Mouse (Mus musculus) limb, embryonic 13.5 days (tissue): ENCODE measurements around the gene Sun2. TPM values are rescaled to one million over a fixed set of nuclear protein-coding genes. Genes with fewer than 3 reads are reported as not detected.

Experiments used
- ATAC-seq: fragments of 200-750 bp; cut with Nextera tagmentation; 2 replicates; pipeline ENCODE4 v1.8.0; 2017; ENCODE audit warnings: low read depth, moderate number of reproducible peaks, moderate TSS enrichment; ENCODE audit not compliant: low FRiP score
- H3K27ac ChIP-seq: fragments of 300-500 bp; sonication (generic); 2 replicates; pipeline ENCODE4 v1.5.1; 2015; ENCODE audit warnings: inconsistent platforms, mild to moderate bottlenecking, moderate library complexity
- H3K27me3 ChIP-seq: fragments of 300-500 bp; sonication (generic); 2 replicates; pipeline ENCODE4 v1.6.1; 2015; ENCODE audit warnings: mild to moderate bottlenecking, inconsistent platforms
- H3K36me3 ChIP-seq: fragments of 300-500 bp; sonication (generic); 2 replicates; pipeline ENCODE4 v1.6.1; 2015; ENCODE audit warnings: inconsistent platforms, mild to moderate bottlenecking, moderate library complexity
- H3K4me1 ChIP-seq: fragments of 300-500 bp; sonication (generic); 2 replicates; pipeline ENCODE4 v1.6.1; 2015; ENCODE audit warnings: inconsistent platforms
- H3K4me2 ChIP-seq: fragments of 300-500 bp; sonication (generic); replicated peaks from 2 replicates; pipeline ENCODE4 v1.6.1; 2015; ENCODE audit warnings: inconsistent platforms, mild to moderate bottlenecking, moderate library complexity
- H3K4me3 ChIP-seq: fragments of 300-500 bp; sonication (generic); 2 replicates; pipeline ENCODE4 v1.5.1; 2015; ENCODE audit warnings: moderate library complexity, mild to moderate bottlenecking, inconsistent platforms
- H3K9ac ChIP-seq: fragments of 300-500 bp; sonication (generic); 2 replicates; pipeline ENCODE4 v1.6.1; 2015; ENCODE audit warnings: mild to moderate bottlenecking, inconsistent platforms
- H3K9me3 ChIP-seq: fragments of 300-500 bp; sonication (generic); 2 replicates; pipeline ENCODE4 v1.6.1; 2016; ENCODE audit warnings: inconsistent platforms
- WGBS: fragments of 180-500 bp; shearing (Covaris S2); methylation state at CpG from one replicate; pipeline ENCODE4 v1.1.7; 2015; 5-methylcytosine and 5-hydroxymethylcytosine counted together
- polyA plus RNA-seq: library from polyadenylated mRNA; unstranded; fragments of >200 nt; fragmentation: Nextera tagmentation; extraction: Ambion mirVana; gene quantifications from 2 replicates; pipeline ENCODE4 v1.2.1, GENCODE M21; 2015

Sun2 gene
- polyA plus RNA-seq, 1 experiment from 2014 or later, result 7.8 TPM

- H3K4me3 ChIP-seq, result no peak overlapping the region
- no peak overlapping the region for H3K9ac ChIP-seq
- 95% methylated on average over 7 of the region's 7 CpGs for WGBS
- no peak overlapping the region for H3K27ac ChIP-seq
- peaks cover 99% of the 10 kb centered on the region for H3K36me3 ChIP-seq
- no peaks in the 10 kb centered on the region for H3K27me3 ChIP-seq
- no peaks in the 10 kb centered on the region for H3K4me1 ChIP-seq
- no peak overlapping the region for H3K4me2 ChIP-seq
- no peak for ATAC-seq
- no peaks in the 10 kb centered on the region for H3K9me3 ChIP-seq
These were observed 26.7 kb downstream of the Sun2 start for GRCm38 (mm10) chr15:79715646-79716045.

DNA sequence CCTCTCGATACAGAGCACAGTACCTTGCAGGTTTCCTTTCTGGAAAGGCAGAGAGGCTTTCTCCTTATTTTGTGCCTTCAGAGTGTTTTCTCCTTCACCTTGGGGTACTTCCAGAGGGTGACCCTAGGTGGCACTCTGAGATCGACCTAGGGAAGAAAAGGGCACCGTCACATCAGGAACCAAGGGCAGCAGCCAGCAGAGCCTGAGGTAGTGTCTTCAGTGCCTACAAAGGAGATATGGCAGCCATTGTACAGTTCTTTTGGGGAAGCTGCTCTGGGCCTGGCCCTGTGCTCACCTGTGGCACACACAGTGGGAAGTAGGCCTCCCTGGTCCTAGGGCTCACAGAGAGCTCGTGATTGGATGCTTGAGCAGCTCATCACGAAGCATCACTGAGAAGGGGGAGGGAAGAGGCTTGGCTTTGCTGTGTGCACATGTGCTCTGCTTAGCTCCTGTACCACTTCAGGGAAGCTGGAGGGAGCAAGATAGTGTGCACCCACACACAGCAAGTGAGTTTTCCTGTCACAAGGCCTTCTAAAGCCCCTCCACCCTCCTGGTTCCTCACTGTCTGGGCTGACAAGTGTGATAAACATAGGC lies 34.0 kb downstream of the Sun2 start:
- WGBS, result 94% methylated on average over 5 of the region's 5 CpGs
- H3K9ac ChIP-seq, result no peak overlapping the region
- no peaks in the 10 kb centered on the region for H3K4me1 ChIP-seq
- no peaks in the 10 kb centered on the region for H3K27me3 ChIP-seq
- H3K36me3 ChIP-seq, result peaks cover 69% of the 10 kb centered on the region
- H3K4me2 ChIP-seq, result no peak overlapping the region
- H3K9me3 ChIP-seq, result no peaks in the 10 kb centered on the region
- H3K27ac ChIP-seq, result no peak overlapping the region
- no peak overlapping the region for H3K4me3 ChIP-seq
- ATAC-seq, result no peak

DNA sequence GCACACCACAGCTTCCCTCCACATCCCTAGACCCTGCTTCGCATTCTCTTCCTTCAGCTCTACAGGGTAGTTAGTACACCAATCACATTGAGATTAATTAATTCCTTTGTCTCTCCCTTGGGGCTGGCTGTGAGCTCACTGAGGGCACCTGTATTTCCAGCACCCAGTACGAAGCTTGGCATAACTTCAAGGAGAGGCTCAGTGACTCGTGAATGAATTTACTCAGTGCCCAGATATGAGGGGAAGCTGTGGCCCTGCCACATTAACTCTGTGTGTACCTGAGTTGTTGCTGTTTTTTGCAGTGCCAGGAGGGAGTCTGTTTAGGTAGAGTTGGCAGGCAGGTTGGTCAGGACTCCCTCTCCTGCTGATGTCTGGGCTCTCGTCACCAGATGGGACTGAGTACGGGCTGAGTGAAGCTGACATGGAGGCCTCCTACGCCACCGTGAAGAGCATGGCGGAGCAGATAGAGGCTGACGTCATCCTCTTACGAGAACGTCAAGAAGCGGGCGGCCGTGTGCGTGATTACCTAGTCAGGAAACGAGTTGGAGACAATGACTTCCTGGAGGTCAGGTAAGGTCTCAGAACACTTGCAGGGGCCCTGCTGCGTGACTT lies 35.6 kb downstream of the Sun2 start:
- no peak overlapping the region for H3K4me2 ChIP-seq
- 90% methylated on average over 17 of the region's 17 CpGs for WGBS
- no peak overlapping the region for H3K27ac ChIP-seq
- peaks cover 53% of the 10 kb centered on the region for H3K36me3 ChIP-seq
- no peaks in the 10 kb centered on the region for H3K27me3 ChIP-seq
- ATAC-seq, result no peak
- no peak overlapping the region for H3K4me3 ChIP-seq
- H3K9me3 ChIP-seq, result no peaks in the 10 kb centered on the region
- no peak overlapping the region for H3K9ac ChIP-seq
- H3K4me1 ChIP-seq, result no peaks in the 10 kb centered on the region

DNA sequence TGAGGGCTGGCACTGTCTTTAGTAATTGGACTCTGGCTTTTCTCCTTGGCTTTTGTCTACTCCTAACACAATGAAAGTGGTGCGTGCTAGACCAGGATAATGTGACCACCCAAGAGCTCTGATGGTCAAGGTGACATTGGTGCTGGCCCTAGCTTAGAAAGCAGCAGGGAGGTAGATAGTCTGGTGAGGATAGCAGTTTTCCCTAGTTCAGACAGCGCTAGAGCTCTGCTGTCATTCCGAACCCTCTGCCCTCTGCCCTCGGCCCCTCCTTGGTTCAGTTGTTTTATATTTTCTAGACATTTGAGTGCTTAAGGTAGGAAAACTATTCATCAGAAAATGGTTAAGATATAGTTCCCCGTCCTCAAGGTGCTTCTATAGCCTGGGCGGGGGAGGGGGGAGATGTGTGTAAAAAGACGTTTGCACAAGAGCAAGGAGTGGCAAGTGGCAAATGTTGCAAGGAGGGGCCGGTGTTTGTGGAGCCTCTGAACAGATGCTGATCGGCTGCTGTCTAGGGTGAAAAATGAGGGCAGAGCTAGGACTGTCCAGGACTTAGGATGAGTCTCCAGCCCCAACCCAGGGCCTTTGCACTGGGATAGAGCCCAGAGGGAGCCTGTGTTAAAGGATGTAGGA lies 44.7 kb downstream of the Sun2 start:
- H3K9me3 ChIP-seq, result no peaks in the 10 kb centered on the region
- 74% methylated on average over 9 of the region's 9 CpGs for WGBS
- peaks cover 33% of the 10 kb centered on the region for H3K36me3 ChIP-seq
- no peaks in the 10 kb centered on the region for H3K27me3 ChIP-seq
- H3K27ac ChIP-seq, result no peak overlapping the region
- H3K4me2 ChIP-seq, result no peak overlapping the region
- H3K9ac ChIP-seq, result no peak overlapping the region
- H3K4me1 ChIP-seq, result peaks cover 12% of the 10 kb centered on the region
- no peak overlapping the region for H3K4me3 ChIP-seq
- no peak for ATAC-seq

DNA sequence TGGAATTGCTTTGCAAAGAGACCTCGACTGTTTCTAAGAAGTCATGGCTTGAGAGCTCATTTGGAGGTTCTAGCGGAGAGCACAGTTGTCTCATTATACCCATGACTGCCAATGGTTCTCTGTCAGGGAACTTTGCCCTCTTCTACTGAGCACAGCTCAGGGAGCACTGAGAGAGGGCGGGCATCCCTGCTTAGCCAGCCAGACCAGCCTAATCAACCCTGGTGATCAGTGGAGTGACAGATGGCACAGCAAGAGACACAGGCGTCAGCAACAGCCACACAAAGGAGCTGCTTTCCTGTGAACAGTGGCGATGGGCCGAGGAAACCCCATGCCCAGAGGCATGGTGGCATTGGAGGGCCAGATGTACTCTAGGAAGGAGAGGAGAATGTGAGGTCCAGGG lies 45.3 kb downstream of the Sun2 start:
- Histone ChIP-seq H3K27me3 (no peaks in the 10 kb centered on the region), H3K4me1 (peaks cover 19% of the 10 kb centered on the region), H3K9ac (0 out of 2 replicates have a peak overlapping the region, but pooled peaks have one; percentile 19), H3K4me2 (no peak overlapping the region), H3K36me3 (peaks cover 33% of the 10 kb centered on the region), H3K4me3 (no peak overlapping the region), H3K27ac (no peak overlapping the region), H3K9me3 (no peaks in the 10 kb centered on the region)
- no peak for ATAC-seq
- WGBS, result 90% methylated on average over 6 of the region's 6 CpGs

- Histone ChIP-seq H3K9ac (0 out of 2 replicates have a peak overlapping the region, but pooled peaks have one; percentile 25), H3K27me3 (no peaks in the 10 kb centered on the region), H3K4me2 (no peak overlapping the region), H3K36me3 (peaks cover 33% of the 10 kb centered on the region), H3K27ac (no peak overlapping the region), H3K9me3 (no peaks in the 10 kb centered on the region), H3K4me3 (no peak overlapping the region), H3K4me1 (peaks cover 24% of the 10 kb centered on the region)
- no peak for ATAC-seq
- WGBS, result 88% methylated on average over 2 of the region's 2 CpGs
These were observed 45.8 kb downstream of the Sun2 start for GRCm38 (mm10) chr15:79696508-79696907.

- Histone ChIP-seq H3K4me2 (no peak overlapping the region), H3K4me1 (peaks cover 26% of the 10 kb centered on the region), H3K4me3 (no peak overlapping the region), H3K9ac (no peak overlapping the region), H3K36me3 (peaks cover 33% of the 10 kb centered on the region), H3K27ac (no peak overlapping the region), H3K9me3 (no peaks in the 10 kb centered on the region), H3K27me3 (no peaks in the 10 kb centered on the region)
- WGBS, result 69% methylated on average over 3 of the region's 3 CpGs
- no peak for ATAC-seq
These were observed 46.8 kb downstream of the Sun2 start for GRCm38 (mm10) chr15:79695516-79695915.

DNA sequence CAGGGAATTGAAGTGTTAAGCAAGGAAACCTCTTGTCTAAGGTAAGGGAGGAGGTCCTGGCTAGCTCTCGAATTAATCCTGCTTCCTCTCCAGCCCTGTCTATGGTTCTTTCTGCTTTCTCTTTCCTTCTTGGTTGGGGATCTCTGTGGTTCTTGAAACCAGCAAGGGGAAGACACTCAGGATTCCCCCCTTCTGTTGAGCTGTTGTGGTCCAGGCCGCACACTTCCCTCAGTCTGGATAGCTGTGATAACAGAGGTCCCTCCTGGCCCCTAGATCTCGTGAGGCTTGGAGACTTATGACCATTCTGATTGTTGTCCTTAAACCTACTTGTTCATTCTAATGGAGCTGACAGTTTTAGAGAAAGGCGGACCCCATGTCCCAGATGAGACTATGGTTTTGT lies 47.8 kb downstream of the Sun2 start:
- Histone ChIP-seq H3K27me3 (no peaks in the 10 kb centered on the region), H3K4me1 (peaks cover 31% of the 10 kb centered on the region), H3K9me3 (no peaks in the 10 kb centered on the region), H3K36me3 (peaks cover 33% of the 10 kb centered on the region), H3K27ac (no peak overlapping the region), H3K9ac (no peak overlapping the region), H3K4me3 (no peak overlapping the region), H3K4me2 (no peak overlapping the region)
- no peak for ATAC-seq
- WGBS, result 94% methylated on average over 4 of the region's 4 CpGs

- Histone ChIP-seq H3K27me3 (no peaks in the 10 kb centered on the region), H3K4me1 (peaks cover 34% of the 10 kb centered on the region), H3K9ac (no peak overlapping the region), H3K9me3 (no peaks in the 10 kb centered on the region), H3K27ac (no peak overlapping the region), H3K36me3 (peaks cover 27% of the 10 kb centered on the region), H3K4me2 (0 out of 2 replicates have a peak overlapping the region, but pooled peaks have one; percentile 1), H3K4me3 (no peak overlapping the region)
- ATAC-seq, result no peak
- WGBS, result 80% methylated on average over 11 of the region's 11 CpGs
These were observed 48.6 kb downstream of the Sun2 start for GRCm38 (mm10) chr15:79693740-79694139.

DNA sequence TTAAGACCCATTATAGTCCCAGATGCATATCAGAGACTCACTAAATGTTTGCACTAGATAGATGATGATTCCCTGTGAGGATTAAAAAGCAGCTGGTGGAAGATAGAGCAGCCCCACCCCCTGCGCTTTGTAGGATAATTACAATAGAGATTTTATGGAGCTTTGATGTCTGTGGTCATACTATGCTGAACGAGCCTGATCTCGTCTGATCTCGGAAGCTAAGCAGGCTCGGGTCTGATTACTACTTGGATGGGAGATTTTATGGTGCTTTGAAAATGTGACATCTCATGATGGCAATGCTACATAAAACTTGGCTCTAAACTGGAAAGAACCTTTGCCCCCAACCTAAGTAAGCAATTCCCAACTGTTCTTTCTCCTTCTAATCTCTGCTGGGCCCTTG lies 50.0 kb downstream of the Sun2 start:
- Histone ChIP-seq H3K4me2 (peak overlapping the region; percentile 97), H3K27ac (no peak overlapping the region), H3K4me1 (peaks cover 40% of the 10 kb centered on the region), H3K27me3 (no peaks in the 10 kb centered on the region), H3K9ac (no peak overlapping the region), H3K36me3 (peaks cover 26% of the 10 kb centered on the region), H3K4me3 (peak overlapping the region; percentile 92; the same call in 1 of the 2 replicates), H3K9me3 (no peaks in the 10 kb centered on the region)
- WGBS, result 64% methylated on average over 5 of the region's 5 CpGs
- no peak for ATAC-seq

DNA sequence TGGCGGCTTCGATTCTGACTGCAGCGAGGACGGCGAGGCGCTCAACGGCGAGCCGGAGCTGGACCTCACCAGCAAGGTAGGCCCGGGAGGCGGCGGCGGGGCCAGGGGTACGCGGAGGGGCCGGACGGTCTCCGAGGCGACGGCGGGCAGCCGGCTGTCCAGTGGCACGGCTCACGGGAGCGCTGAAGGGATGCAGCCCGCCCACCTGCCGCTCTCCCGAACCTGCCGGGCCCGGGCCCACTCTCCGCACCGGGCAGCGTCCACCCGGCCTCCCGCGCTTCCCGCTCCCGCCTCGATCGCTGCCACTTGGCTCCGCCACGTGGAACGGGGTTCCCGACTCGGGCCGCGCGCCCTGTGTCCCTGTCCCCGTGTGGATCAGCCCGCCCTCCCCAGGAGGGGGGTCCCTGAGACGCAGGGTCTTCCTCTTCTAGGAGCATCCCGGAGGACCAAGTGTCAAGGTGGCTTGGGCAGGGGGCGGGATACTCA lies 51.3 kb downstream of the Sun2 start:
- Histone ChIP-seq H3K9ac (peak overlapping the region; percentile 94), H3K4me1 (peaks cover 46% of the 10 kb centered on the region), H3K36me3 (peaks cover 16% of the 10 kb centered on the region), H3K27me3 (no peaks in the 10 kb centered on the region), H3K4me2 (peak overlapping the region; percentile 97), H3K9me3 (no peaks in the 10 kb centered on the region), H3K4me3 (peak overlapping the region; percentile 92), H3K27ac (peak overlapping the region; percentile 69; the same call in 1 of the 2 replicates)
- WGBS, result 1% methylated on average over 42 of the region's 53 CpGs
- ATAC-seq, result peak; percentile 2; the same call in 1 of the 2 replicates

DNA sequence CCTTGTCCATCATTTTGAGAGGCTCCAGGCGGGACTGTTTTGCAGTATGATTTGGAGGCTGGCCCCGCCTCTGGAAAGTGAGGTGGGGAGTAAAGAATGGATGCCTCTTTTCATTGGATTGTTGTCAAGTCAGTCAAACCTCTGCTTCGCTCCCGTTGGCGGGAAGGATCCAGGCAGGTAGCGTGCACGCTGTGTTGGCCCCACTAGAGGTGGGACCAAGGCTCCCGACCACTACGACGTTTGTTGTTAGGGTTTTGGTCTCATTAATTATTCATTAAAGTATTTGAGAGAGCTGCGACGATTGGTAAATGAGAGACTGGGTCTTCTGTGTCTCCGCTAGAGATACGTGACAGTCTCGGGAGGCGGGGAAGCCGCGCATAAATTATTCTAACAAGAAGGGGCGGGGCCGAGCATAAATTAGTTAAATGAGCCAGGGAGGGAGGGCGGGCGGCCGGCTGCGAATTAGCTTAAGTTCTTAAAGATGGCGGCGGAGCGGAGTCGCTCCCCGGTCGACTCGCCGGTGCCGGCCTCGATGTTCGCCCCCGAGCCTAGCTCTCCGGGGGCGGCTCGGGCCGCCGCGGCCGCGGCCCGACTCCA lies 51.8 kb downstream of the Sun2 start, which contains the start of gene Gtpbp1:
Gtpbp1 (plus strand) TSS at position 420 of the 597 bp plus-strand sequence.
- Histone ChIP-seq H3K36me3 (peaks cover 12% of the 10 kb centered on the region), H3K4me2 (peak within 1 kb of the TSS; percentile 97), H3K9me3 (no peaks in the 10 kb centered on the region), H3K9ac (peak within 1 kb of the TSS; percentile 94), H3K27ac (peak within 1 kb of the TSS; percentile 69; the same call in 1 of the 2 replicates), H3K27me3 (no peaks in the 10 kb centered on the region), H3K4me1 (peaks cover 52% of the 10 kb centered on the region), H3K4me3 (peak within 1 kb of the TSS; percentile 92)
- WGBS, result 0% methylated on average over 44 of the region's 45 CpGs
- ATAC-seq, result peak; percentile 97
